Mouse (Mus musculus) lung, adult 2 months (tissue): ENCODE results near the gene Sh3bp5.

Source experiments
- CTCF ChIP-seq: fragments of 200-500 bp; IDR thresholded peaks from 2 replicates; pipeline ENCODE4 v1.5.1; 2011; ENCODE audit warnings: mild to moderate bottlenecking, low read length, control low read depth; ENCODE audit not compliant: insufficient read depth
- POLR2A ChIP-seq: fragments of 200-500 bp; IDR thresholded peaks from 2 replicates; pipeline ENCODE4 v1.6.1; 2011; ENCODE audit warnings: low read depth, mild to moderate bottlenecking, control low read depth, low read length, borderline replicate concordance; ENCODE audit errors: extremely low read depth

DNA sequence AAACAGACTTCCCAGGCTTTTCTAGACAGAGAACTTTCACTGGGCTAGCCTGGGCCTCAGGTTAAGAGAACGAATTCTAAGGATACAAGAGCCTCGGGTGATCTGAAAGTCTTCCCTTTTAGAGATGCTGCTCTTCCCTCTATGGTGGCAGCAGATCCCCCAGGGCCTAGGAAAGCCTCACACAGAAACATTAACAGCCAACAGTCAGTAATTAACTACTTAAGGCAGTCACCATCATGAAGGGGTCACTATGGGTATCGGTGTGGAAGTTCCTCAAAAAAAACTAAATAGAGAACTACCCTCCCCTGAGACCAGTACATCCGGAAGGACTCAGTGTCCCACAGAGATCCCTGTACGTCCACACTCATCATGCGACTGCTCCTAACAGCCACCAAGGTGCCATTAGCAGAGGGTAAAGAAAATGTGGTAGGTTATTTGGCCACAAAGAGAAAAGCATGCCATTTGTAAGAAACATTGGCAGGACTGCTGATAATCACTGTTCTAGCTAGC is 33.9 kb downstream of the Sh3bp5 start:
- no peak for TF ChIP-seq CTCF
- TF ChIP-seq POLR2A = no peak
